Mouse (Mus musculus) kidney, adult 9 months (tissue): Measurements from ENCODE around the gene Prepl.

Experiments used
- DNase-seq: peaks from one replicate; pipeline ENCODE4 v3.0.0; 2022

Gene Prepl

DNA sequence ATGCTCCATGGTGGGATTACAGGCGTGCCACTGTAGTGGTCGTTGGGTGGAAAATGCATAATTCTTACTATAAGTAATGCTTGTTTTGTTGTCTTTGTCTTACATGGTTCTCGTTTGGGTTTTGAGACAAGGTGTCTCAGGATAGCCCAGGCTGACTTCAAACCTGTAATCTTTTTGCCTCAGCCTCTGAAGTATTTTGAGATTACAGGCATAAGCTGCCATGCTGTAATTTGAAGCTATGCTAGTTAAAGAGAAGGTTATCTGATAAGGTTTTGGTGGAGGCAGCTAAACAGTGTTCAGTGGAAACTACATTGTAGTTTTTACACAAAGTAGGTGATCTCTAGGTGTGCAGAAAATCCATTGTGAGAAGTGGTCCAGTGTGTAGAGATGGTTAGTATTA, 71.7 kb downstream of the Prepl start:
- DNase-seq, result no peak

GRCm38 (mm10) chr17:85014632-85015031, 75.4 kb downstream of the Prepl start:
- no peak for DNase-seq

DNA sequence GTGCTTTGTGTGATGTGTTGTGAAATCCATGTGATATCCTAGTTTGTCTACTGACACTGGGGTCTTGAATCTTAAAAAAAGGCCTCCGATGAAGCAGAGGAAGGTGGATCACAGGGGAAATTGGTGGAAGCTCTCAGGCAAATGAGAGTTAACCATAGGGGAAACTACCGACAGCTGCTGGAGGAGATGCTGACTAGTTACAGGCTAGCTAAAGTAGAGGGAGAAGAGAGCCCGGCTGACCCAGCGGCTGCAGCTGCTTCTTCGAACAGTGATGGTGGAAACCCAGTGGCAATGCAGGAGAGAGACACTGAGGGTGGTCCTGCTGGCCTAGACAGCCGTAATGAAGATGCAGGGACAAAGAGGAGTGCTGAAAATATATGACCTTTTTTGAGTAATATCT, 76.6 kb downstream of the Prepl start:
- no peak for DNase-seq
